Mouse (Mus musculus): ENCODE results near the gene Jarid2.

Gene Jarid2

GRCm38 (mm10) chr13:44781126-44781525 lies 51.9 kb downstream of the Jarid2 start:
- DNase-seq (ENCODE audit: low spot score) = no peak

GRCm38 (mm10) chr13:44784551-44784950 lies 55.3 kb downstream of the Jarid2 start:
- no peak for DNase-seq (ENCODE audit: low spot score)

GRCm38 (mm10) chr13:44786291-44786690 lies 57.0 kb downstream of the Jarid2 start:
- DNase-seq (ENCODE audit: low spot score) = peak; percentile 53

GRCm38 (mm10) chr13:44788352-44789125 lies 59.3 kb downstream of the Jarid2 start:
- no peak for DNase-seq (ENCODE audit: low spot score)

- DNase-seq (ENCODE audit: low spot score) = no peak
Observed at GRCm38 (mm10) chr13:44789982-44790381, 60.7 kb downstream of the Jarid2 start.

GRCm38 (mm10) chr13:44792361-44792892 lies 63.2 kb downstream of the Jarid2 start:
- no peak for DNase-seq (ENCODE audit: low spot score)

- DNase-seq (ENCODE audit: low spot score) = no peak
Observed at GRCm38 (mm10) chr13:44795891-44796290, 66.6 kb downstream of the Jarid2 start.

GRCm38 (mm10) chr13:44796775-44797174 lies 67.5 kb downstream of the Jarid2 start:
- DNase-seq (ENCODE audit: low spot score) = no peak

GRCm38 (mm10) chr13:44798280-44798679 lies 69.0 kb downstream of the Jarid2 start:
- DNase-seq (ENCODE audit: low spot score) = no peak

GRCm38 (mm10) chr13:44799166-44799565 lies 69.9 kb downstream of the Jarid2 start:
- no peak for DNase-seq (ENCODE audit: low spot score)

GRCm38 (mm10) chr13:44800059-44800458 lies 70.8 kb downstream of the Jarid2 start:
- peak; percentile 23 for DNase-seq (ENCODE audit: low spot score)

- peak; percentile 68 for DNase-seq (ENCODE audit: low spot score)
Observed at GRCm38 (mm10) chr13:44804876-44805275, 75.6 kb downstream of the Jarid2 start.

GRCm38 (mm10) chr13:44808307-44808706 lies 79.0 kb downstream of the Jarid2 start:
- DNase-seq (ENCODE audit: low spot score) = no peak

GRCm38 (mm10) chr13:44811021-44811420 lies 81.7 kb downstream of the Jarid2 start:
- no peak for DNase-seq (ENCODE audit: low spot score)

GRCm38 (mm10) chr13:44811601-44812000 lies 82.3 kb downstream of the Jarid2 start:
- no peak for DNase-seq (ENCODE audit: low spot score)

- no peak for DNase-seq (ENCODE audit: low spot score)
Observed at GRCm38 (mm10) chr13:44812381-44812780, 83.1 kb downstream of the Jarid2 start.

- peak; percentile 65 for DNase-seq (ENCODE audit: low spot score)
Observed at GRCm38 (mm10) chr13:44819400-44819799, 90.1 kb downstream of the Jarid2 start.

- DNase-seq (ENCODE audit: low spot score) = no peak
Observed at GRCm38 (mm10) chr13:44822578-44822977, 93.3 kb downstream of the Jarid2 start.

- no peak for DNase-seq (ENCODE audit: low spot score)
Observed at GRCm38 (mm10) chr13:44828903-44829302, 99.6 kb downstream of the Jarid2 start.

GRCm38 (mm10) chr13:44832104-44832503 lies 102.8 kb downstream of the Jarid2 start:
- no peak for DNase-seq (ENCODE audit: low spot score)

- no peak for DNase-seq (ENCODE audit: low spot score)
Observed at GRCm38 (mm10) chr13:44832866-44833265, 103.6 kb downstream of the Jarid2 start.

- peak; percentile 60 for DNase-seq (ENCODE audit: low spot score)
Observed at GRCm38 (mm10) chr13:44833353-44833752, 104.1 kb downstream of the Jarid2 start.

GRCm38 (mm10) chr13:44837445-44837844 lies 108.2 kb downstream of the Jarid2 start:
- no peak for DNase-seq (ENCODE audit: low spot score)
